Mouse (Mus musculus) liver, adult 2 months (tissue): Measurements from ENCODE around the gene Ccdc87.

Source experiments
- CTCF ChIP-seq: fragments of 200-500 bp; IDR thresholded peaks from 2 replicates; pipeline ENCODE4 v1.5.1; 2011; ENCODE audit warnings: low read depth, low read length, control low read depth
- POLR2A ChIP-seq: fragments of 200-500 bp; IDR thresholded peaks from 2 replicates; pipeline ENCODE4 v1.6.1; 2011; ENCODE audit warnings: low read length, control low read depth; ENCODE audit not compliant: insufficient read depth; ENCODE audit errors: extremely low read depth

- TF ChIP-seq CTCF (no peak), POLR2A (no peak)
Measured at GRCm38 (mm10) chr19:4842611-4843010, 3.4 kb downstream of the Ccdc87 start.
